Mouse (Mus musculus) frontal cortex, postnatal 14 days (tissue): ENCODE data around the gene Nxn.
"Not testable (repeated sequence)": the region's sequence is repeated elsewhere in the genome, so short reads cannot be mapped to it uniquely, and the experiment has no call there.

Experiments used
- DNase-seq, 2 experiments: peaks; one replicate each; pipeline ENCODE4 v3.0.0; 2022; ENCODE audit warnings: low spot score in 2 of 2

The Nxn gene

DNA sequence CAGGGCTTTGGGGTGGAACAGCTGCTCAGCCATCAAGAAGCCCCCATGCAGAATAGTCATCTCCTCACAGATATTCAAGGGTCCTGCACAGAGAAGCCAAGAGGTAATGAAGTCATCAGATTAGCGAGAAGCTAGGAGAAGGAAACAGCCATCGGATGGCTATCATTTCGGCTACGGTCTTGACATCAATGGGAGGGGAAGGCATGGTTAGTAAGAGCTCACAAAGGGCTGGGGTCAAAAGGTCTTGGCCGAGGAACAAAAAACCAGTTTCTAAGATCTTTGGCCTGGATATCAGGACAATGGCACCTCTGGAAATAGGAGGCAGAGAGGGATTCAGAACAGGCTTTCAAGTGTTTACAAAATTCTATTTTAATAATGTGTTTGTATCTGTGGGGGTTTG, 185.1 kb downstream of the Nxn start:
- DNase-seq = no peak

DNA sequence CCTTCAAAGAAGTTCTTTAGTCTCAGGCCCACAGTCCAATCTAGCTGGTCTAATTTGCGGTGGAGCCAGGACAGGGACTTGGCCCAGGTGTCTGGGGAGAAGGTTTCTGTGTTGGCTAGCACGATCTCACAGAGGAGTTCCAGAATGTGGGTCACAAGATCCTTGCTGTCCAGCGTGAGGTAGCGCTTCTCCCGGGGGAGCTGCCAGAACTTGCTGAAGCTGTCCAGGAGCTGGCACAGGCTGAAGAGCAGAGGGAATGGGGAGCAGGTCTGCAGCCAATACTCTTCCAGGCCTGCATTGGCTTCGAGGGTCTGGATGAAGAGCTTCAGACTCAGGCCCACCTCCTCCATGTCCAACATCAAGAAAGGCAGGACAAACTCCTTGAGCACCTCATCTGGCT, 187.3 kb downstream of the Nxn start:
- DNase-seq = not testable (repeated sequence)

DNA sequence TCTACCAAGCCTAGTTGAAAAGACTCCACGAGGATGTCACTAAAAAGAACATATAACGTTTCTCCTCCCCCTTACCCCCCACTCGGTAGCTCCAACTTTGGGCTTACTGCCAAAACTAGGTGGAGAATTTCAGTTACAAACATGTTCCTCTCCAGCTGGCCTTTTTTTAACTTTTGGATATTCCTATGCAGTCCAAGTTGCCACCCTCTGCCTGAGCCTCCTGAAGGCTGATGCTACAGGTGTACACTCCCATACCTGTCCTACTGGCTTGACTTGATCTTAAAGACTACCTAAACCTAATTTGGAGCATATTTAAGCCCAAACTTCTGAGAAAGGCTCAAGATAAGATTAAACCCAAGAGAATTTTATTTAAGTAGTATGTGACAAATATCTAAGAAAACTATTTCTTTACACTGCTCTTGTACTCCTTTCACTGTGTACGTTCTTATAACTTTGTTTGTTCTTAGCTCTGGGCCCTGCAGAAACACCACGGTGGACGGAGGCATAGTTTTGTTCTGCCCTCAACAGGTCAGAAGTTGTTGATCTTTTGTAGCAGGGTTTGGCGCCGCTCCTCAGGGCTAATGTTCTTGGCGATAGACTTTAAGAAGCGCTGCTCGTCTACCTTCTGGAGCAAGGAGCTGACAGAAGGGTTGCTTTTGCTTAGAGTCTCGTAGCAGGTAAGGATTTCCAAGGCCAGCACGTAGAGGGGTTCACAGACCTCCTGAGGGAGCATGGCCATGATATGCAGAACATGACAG, 188.5 kb downstream of the Nxn start:
- DNase-seq = no peak
